Mouse (Mus musculus): ENCODE results near the gene BC049352.

GRCm38 (mm10) chr9:45246060-45246459, 64.3 kb downstream of the BC049352 start:
- TF ChIP-seq CTCF (IDR thresholded peaks at IDR 0.05; ENCODE audit: low read depth): no peak
- no peak for TF ChIP-seq EP300 (IDR thresholded peaks at IDR 0.05; ENCODE audit: low read depth)
